Mouse (Mus musculus): Measurements from ENCODE around the gene Ambra1. TPM values are rescaled to one million over a fixed set of nuclear protein-coding genes. Genes with fewer than 3 reads are reported as not detected.

The Ambra1 gene
- 27.3 and 32.7 TPM in 2 replicates for polyA plus RNA-seq (2012; rRNA removed)

GRCm38 (mm10) chr2:91729971-91730821 lies at the start of gene Ambra1:
Gene Ambra1, plus strand, starts transcription at chr2:91730134.

GRCm38 (mm10) chr2:91710272-91711234 lies 19.4 kb upstream of the Ambra1 start, which contains the start of the genes Atg13 and Harbi1:
Gene Atg13, minus strand, starts transcription at chr2:91710576.
Gene Harbi1, plus strand, starts transcription at chr2:91710852.

GRCm38 (mm10) chr2:91926949-91927348 lies 197.0 kb downstream of the Ambra1 start, which contains the start of gene Chrm4:
Gene Chrm4, plus strand, starts transcription at chr2:91927249.

GRCm38 (mm10) chr2:91932160-91932711 lies 202.3 kb downstream of the Ambra1 start, which contains the start of gene Mdk:
Gene Mdk, minus strand, starts transcription at chr2:91932297.

GRCm38 (mm10) chr2:91945483-91945882 lies 215.5 kb downstream of the Ambra1 start, which contains the start of gene Gm9821:
Gene Gm9821, plus strand, starts transcription at chr2:91945703.

Other genes with a start within 250 kb of the Ambra1 start
- 85.9 and 94.6 TPM in 2 replicates for gene Ckap5, start 203.4 kb upstream of the Ambra1 start, polyA plus RNA-seq (2012; rRNA removed)
- gene F2, start 93.7 kb upstream of the Ambra1 start, polyA plus RNA-seq (2012; rRNA removed): 0.06 and 0.21 TPM in 2 replicates
- gene Zfp408, start 80.3 kb upstream of the Ambra1 start, polyA plus RNA-seq (2012; rRNA removed): 19.6 and 22.3 TPM in 2 replicates
- 81.1 and 83.4 TPM in 2 replicates for gene Arhgap1, start 80.3 kb upstream of the Ambra1 start, polyA plus RNA-seq (2012; rRNA removed)
- gene Atg13, start 19.6 kb upstream of the Ambra1 start, polyA plus RNA-seq (2012; rRNA removed): 55.9 and 63.9 TPM in 2 replicates
- 4.9 and 6.3 TPM in 2 replicates for gene Harbi1, start 19.3 kb upstream of the Ambra1 start, polyA plus RNA-seq (2012; rRNA removed)
- 3.1 and 4.8 TPM in 2 replicates for gene Chrm4, start 197.1 kb downstream of the Ambra1 start, polyA plus RNA-seq (2012; rRNA removed)
- 108 and 125 TPM in 2 replicates for gene Mdk, start 202.2 kb downstream of the Ambra1 start, polyA plus RNA-seq (2012; rRNA removed)
- gene Gm9821, start 215.6 kb downstream of the Ambra1 start, polyA plus RNA-seq (2012; rRNA removed): not detected in 2 replicates
- gene Dgkz, start 245.7 kb downstream of the Ambra1 start, polyA plus RNA-seq (2012; rRNA removed): 127 and 128 TPM in 2 replicates

All from central nervous system, embryonic 18 days (tissue).